Mouse (Mus musculus) brain, embryonic 14.5 days (tissue): ENCODE measurements around the gene Thsd7b.

Source experiments
- CTCF ChIP-seq: fragments of 200-500 bp; IDR thresholded peaks from 2 replicates; pipeline ENCODE4 v1.5.1; 2012; ENCODE audit warnings: inconsistent platforms, mild to moderate bottlenecking, moderate library complexity, borderline replicate concordance; ENCODE audit not compliant: insufficient read depth, insufficient read length; ENCODE audit errors: extremely low read depth
- POLR2A ChIP-seq: fragments of 200-500 bp; IDR thresholded peaks from 2 replicates; pipeline ENCODE4 v1.6.1; 2012; ENCODE audit warnings: mild to moderate bottlenecking, inconsistent platforms, borderline replicate concordance; ENCODE audit not compliant: poor library complexity, insufficient read depth, insufficient read length, severe bottlenecking; ENCODE audit errors: extremely low read depth

DNA sequence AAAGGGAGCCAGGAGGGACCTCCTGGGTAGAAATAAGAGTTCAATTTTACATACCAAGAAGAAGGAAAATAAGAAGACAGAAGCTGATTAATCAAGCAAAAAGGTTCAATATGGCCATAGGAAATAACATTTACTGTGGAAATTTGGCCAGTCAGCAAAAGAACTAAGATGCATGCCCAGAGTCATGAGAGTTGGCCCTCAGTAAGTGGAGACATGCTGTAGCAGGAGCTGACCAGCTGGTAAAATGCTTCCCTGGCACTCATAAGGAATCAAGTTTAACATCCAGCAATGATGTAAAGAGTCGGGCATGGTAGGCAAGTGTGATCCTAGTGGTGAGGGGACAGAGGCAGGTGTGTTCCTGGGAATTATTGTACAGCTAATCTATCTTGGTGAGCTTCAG, 243.3 kb downstream of the Thsd7b start:
- TF ChIP-seq POLR2A (no peak), CTCF (no peak)
